Mouse (Mus musculus): ENCODE data around the gene Susd3. TPM values are rescaled to one million over a fixed set of nuclear protein-coding genes. Genes with fewer than 3 reads are reported as not detected.

Susd3 gene
- polyA plus RNA-seq, 1 experiment from 2014 or later, result 1.2 TPM

GRCm38 (mm10) chr13:49248923-49249322 is 417 bp upstream of the Susd3 start:
- H3K36me3 ChIP-seq (ENCODE audit: control insufficient read depth, insufficient read depth, low read length), result no peaks in the 10 kb centered on the region
- 42% methylated on average over 3 of the region's 3 CpGs for WGBS
- no peak overlapping the region for H3K27ac ChIP-seq (ENCODE audit: low read length)
- H3K9me3 ChIP-seq (ENCODE audit: control insufficient read depth, low read length), result no peaks in the 10 kb centered on the region
- no peak overlapping the region for H3K9ac ChIP-seq (ENCODE audit: low read depth, low read length)
- H3K4me3 ChIP-seq (ENCODE audit: low read length), result no peak overlapping the region
- no peak overlapping the region for H3K4me2 ChIP-seq (ENCODE audit: low read depth, low read length)
- peaks cover 11% of the 10 kb centered on the region for H3K4me1 ChIP-seq (ENCODE audit: control insufficient read depth, insufficient read depth, low read length)
- H3K27me3 ChIP-seq (replicated peaks; ENCODE audit: control insufficient read depth, insufficient read depth, low read length), result peaks cover 22% of the 10 kb centered on the region
- ATAC-seq, result no peak

GRCm38 (mm10) chr13:49247740-49248466 is 603 bp downstream of the Susd3 start:
- 1% methylated on average over 58 of the region's 58 CpGs for WGBS
- no peaks in the 10 kb centered on the region for H3K36me3 ChIP-seq (ENCODE audit: control insufficient read depth, insufficient read depth, low read length)
- H3K4me1 ChIP-seq (ENCODE audit: control insufficient read depth, insufficient read depth, low read length), result peaks cover 11% of the 10 kb centered on the region
- H3K4me2 ChIP-seq (ENCODE audit: low read depth, low read length), result peak overlapping the region; percentile 95
- H3K4me3 ChIP-seq (ENCODE audit: low read length), result peak overlapping the region; percentile 54
- peaks cover 22% of the 10 kb centered on the region for H3K27me3 ChIP-seq (replicated peaks; ENCODE audit: control insufficient read depth, insufficient read depth, low read length)
- no peak overlapping the region for H3K27ac ChIP-seq (ENCODE audit: low read length)
- peak overlapping the region; percentile 54 for H3K9ac ChIP-seq (ENCODE audit: low read depth, low read length)
- ATAC-seq, result peak; percentile 85
- no peaks in the 10 kb centered on the region for H3K9me3 ChIP-seq (ENCODE audit: control insufficient read depth, low read length)

- no peak overlapping the region for H3K27ac ChIP-seq (ENCODE audit: low read length)
- H3K4me3 ChIP-seq (ENCODE audit: low read length), result peak overlapping the region; percentile 54
- no peaks in the 10 kb centered on the region for H3K36me3 ChIP-seq (ENCODE audit: control insufficient read depth, insufficient read depth, low read length)
- peaks cover 11% of the 10 kb centered on the region for H3K4me1 ChIP-seq (ENCODE audit: control insufficient read depth, insufficient read depth, low read length)
- peaks cover 22% of the 10 kb centered on the region for H3K27me3 ChIP-seq (replicated peaks; ENCODE audit: control insufficient read depth, insufficient read depth, low read length)
- peak overlapping the region; percentile 95 for H3K4me2 ChIP-seq (ENCODE audit: low read depth, low read length)
- 38% methylated on average over 12 of the region's 12 CpGs for WGBS
- H3K9ac ChIP-seq (ENCODE audit: low read depth, low read length), result peak overlapping the region; percentile 54
- 0 out of 2 replicates have a peak, but pooled peaks have one; percentile 1 for ATAC-seq
- no peaks in the 10 kb centered on the region for H3K9me3 ChIP-seq (ENCODE audit: control insufficient read depth, low read length)
These were observed 1.2 kb downstream of the Susd3 start for GRCm38 (mm10) chr13:49247232-49247739.

- ATAC-seq, result no peak
These were observed 1.9 kb downstream of the Susd3 start for GRCm38 (mm10) chr13:49246626-49247025.

GRCm38 (mm10) chr13:49246011-49246410 is 2.5 kb downstream of the Susd3 start:
- Histone ChIP-seq H3K36me3 (ENCODE audit: control insufficient read depth, insufficient read depth, low read length) (no peaks in the 10 kb centered on the region), H3K4me1 (ENCODE audit: control insufficient read depth, insufficient read depth, low read length) (peaks cover 11% of the 10 kb centered on the region), H3K4me2 (ENCODE audit: low read depth, low read length) (no peak overlapping the region), H3K9me3 (ENCODE audit: control insufficient read depth, low read length) (no peaks in the 10 kb centered on the region), H3K9ac (ENCODE audit: low read depth, low read length) (no peak overlapping the region), H3K27me3 (replicated peaks; ENCODE audit: control insufficient read depth, insufficient read depth, low read length) (peaks cover 22% of the 10 kb centered on the region), H3K4me3 (ENCODE audit: low read length) (no peak overlapping the region), H3K27ac (ENCODE audit: low read length) (no peak overlapping the region)
- ATAC-seq, result no peak
- WGBS, result 61% methylated on average over 3 of the region's 3 CpGs

More at GRCm38 (mm10) chr13:49246626-49247025, 1.9 kb downstream of the Susd3 start:
- Histone ChIP-seq H3K27me3 (replicated peaks; ENCODE audit: control insufficient read depth, insufficient read depth, low read length) (peaks cover 22% of the 10 kb centered on the region), H3K36me3 (ENCODE audit: control insufficient read depth, insufficient read depth, low read length) (no peaks in the 10 kb centered on the region), H3K27ac (ENCODE audit: low read length) (no peak overlapping the region), H3K9ac (ENCODE audit: low read depth, low read length) (no peak overlapping the region), H3K4me3 (ENCODE audit: low read length) (no peak overlapping the region), H3K4me1 (ENCODE audit: control insufficient read depth, insufficient read depth, low read length) (peaks cover 11% of the 10 kb centered on the region), H3K4me2 (ENCODE audit: low read depth, low read length) (no peak overlapping the region), H3K9me3 (ENCODE audit: control insufficient read depth, low read length) (no peaks in the 10 kb centered on the region)
- WGBS, result 83% methylated on average over 2 of the region's 2 CpGs

- Histone ChIP-seq H3K4me3 (ENCODE audit: low read length) (no peak overlapping the region), H3K9me3 (ENCODE audit: control insufficient read depth, low read length) (no peaks in the 10 kb centered on the region), H3K27ac (ENCODE audit: low read length) (no peak overlapping the region), H3K36me3 (ENCODE audit: control insufficient read depth, insufficient read depth, low read length) (no peaks in the 10 kb centered on the region), H3K9ac (ENCODE audit: low read depth, low read length) (no peak overlapping the region), H3K4me2 (ENCODE audit: low read depth, low read length) (no peak overlapping the region), H3K27me3 (replicated peaks; ENCODE audit: control insufficient read depth, insufficient read depth, low read length) (peaks cover 22% of the 10 kb centered on the region), H3K4me1 (ENCODE audit: control insufficient read depth, insufficient read depth, low read length) (peaks cover 11% of the 10 kb centered on the region)
- no peak for ATAC-seq
- 65% methylated on average over 4 of the region's 4 CpGs for WGBS
These were observed 3.3 kb downstream of the Susd3 start for GRCm38 (mm10) chr13:49245251-49245650.

- Histone ChIP-seq H3K9me3 (ENCODE audit: control insufficient read depth, low read length) (no peaks in the 10 kb centered on the region), H3K27me3 (replicated peaks; ENCODE audit: control insufficient read depth, insufficient read depth, low read length) (peaks cover 21% of the 10 kb centered on the region), H3K27ac (ENCODE audit: low read length) (no peak overlapping the region), H3K4me3 (ENCODE audit: low read length) (no peak overlapping the region), H3K36me3 (ENCODE audit: control insufficient read depth, insufficient read depth, low read length) (no peaks in the 10 kb centered on the region), H3K9ac (ENCODE audit: low read depth, low read length) (no peak overlapping the region), H3K4me1 (ENCODE audit: control insufficient read depth, insufficient read depth, low read length) (peaks cover 10% of the 10 kb centered on the region), H3K4me2 (ENCODE audit: low read depth, low read length) (no peak overlapping the region)
- 87% methylated on average over 2 of the region's 2 CpGs for WGBS
- ATAC-seq, result no peak
These were observed 5.0 kb downstream of the Susd3 start for GRCm38 (mm10) chr13:49243492-49243891.

- Histone ChIP-seq H3K4me3 (ENCODE audit: low read length) (no peak overlapping the region), H3K9ac (ENCODE audit: low read depth, low read length) (no peak overlapping the region), H3K36me3 (ENCODE audit: control insufficient read depth, insufficient read depth, low read length) (no peaks in the 10 kb centered on the region), H3K27me3 (replicated peaks; ENCODE audit: control insufficient read depth, insufficient read depth, low read length) (peaks cover 11% of the 10 kb centered on the region), H3K4me1 (ENCODE audit: control insufficient read depth, insufficient read depth, low read length) (no peaks in the 10 kb centered on the region; the same call in 1 of the 2 replicates), H3K9me3 (ENCODE audit: control insufficient read depth, low read length) (no peaks in the 10 kb centered on the region), H3K4me2 (ENCODE audit: low read depth, low read length) (no peak overlapping the region), H3K27ac (ENCODE audit: low read length) (0 out of 2 replicates have a peak overlapping the region, but pooled peaks have one; percentile 27)
- ATAC-seq, result no peak
- WGBS, result 68% methylated on average over 9 of the region's 9 CpGs
These were observed 6.0 kb downstream of the Susd3 start for GRCm38 (mm10) chr13:49242321-49243065.

- no peak overlapping the region for H3K4me3 ChIP-seq (ENCODE audit: low read length)
- H3K9me3 ChIP-seq (ENCODE audit: control insufficient read depth, low read length), result no peaks in the 10 kb centered on the region
- H3K36me3 ChIP-seq (ENCODE audit: control insufficient read depth, insufficient read depth, low read length), result no peaks in the 10 kb centered on the region
- 94% methylated on average over 8 of the region's 8 CpGs for WGBS
- no peak overlapping the region for H3K4me2 ChIP-seq (ENCODE audit: low read depth, low read length)
- no peak overlapping the region for H3K9ac ChIP-seq (ENCODE audit: low read depth, low read length)
- H3K4me1 ChIP-seq (ENCODE audit: control insufficient read depth, insufficient read depth, low read length), result no peaks in the 10 kb centered on the region
- no peak for ATAC-seq
- H3K27me3 ChIP-seq (replicated peaks; ENCODE audit: control insufficient read depth, insufficient read depth, low read length), result no peaks in the 10 kb centered on the region
- no peak overlapping the region for H3K27ac ChIP-seq (ENCODE audit: low read length)
These were observed 9.8 kb downstream of the Susd3 start for GRCm38 (mm10) chr13:49238737-49239136.
